Mouse (Mus musculus): ENCODE measurements at regions not wholly inside any gene's neighbourhood (a gene's known extent, or its start where the extent isn't known, plus 50 kb on each side); places are given as distances from the start of the nearest gene placed in this dataset.

DNA sequence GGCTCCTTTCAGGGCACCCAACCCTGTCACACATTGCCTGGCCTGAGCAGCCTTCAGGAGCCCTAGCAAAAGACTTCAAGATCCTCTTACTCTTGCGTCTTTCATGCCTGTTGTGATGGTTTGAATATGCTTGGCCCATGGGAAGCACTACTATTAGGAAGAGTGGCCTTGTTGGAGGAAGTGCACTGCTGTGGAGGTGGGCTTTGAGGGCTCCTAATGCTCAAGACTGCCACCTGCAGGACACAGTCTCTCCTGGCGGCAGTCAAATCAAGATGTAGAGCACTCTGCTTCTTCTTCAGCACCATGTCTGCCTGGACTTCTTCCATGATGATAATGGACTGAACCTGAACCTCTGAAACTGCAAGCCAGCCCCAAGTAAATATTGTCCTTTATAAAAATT lies 73.0 kb downstream of the Tsen15 start:
- Histone ChIP-seq H3K9me3 (replicated peaks) (no peaks in the 10 kb centered on the region), H3K9ac (no peak overlapping the region), H3K4me3 (replicated peaks) (no peak overlapping the region), H3K36me3 (replicated peaks) (no peaks in the 10 kb centered on the region), H3K27me3 (no peaks in the 10 kb centered on the region), H3K4me1 (replicated peaks) (no peaks in the 10 kb centered on the region), H3K4me2 (no peak overlapping the region), H3K27ac (replicated peaks) (no peak overlapping the region)
- no peak for ATAC-seq (ENCODE audit: insufficient read depth)
- WGBS (ENCODE audit: insufficient replicate concordance) = 45% methylated on average over 2 of the region's 2 CpGs

GRCm38 (mm10) chr1:152305461-152305860 lies 81.0 kb downstream of the Tsen15 start:
- Histone ChIP-seq H3K36me3 (replicated peaks) (no peaks in the 10 kb centered on the region), H3K4me3 (replicated peaks) (no peak overlapping the region), H3K9me3 (replicated peaks) (no peaks in the 10 kb centered on the region), H3K27me3 (no peaks in the 10 kb centered on the region), H3K4me1 (replicated peaks) (no peaks in the 10 kb centered on the region), H3K9ac (no peak overlapping the region), H3K4me2 (no peak overlapping the region), H3K27ac (replicated peaks) (no peak overlapping the region)
- no peak for ATAC-seq (ENCODE audit: insufficient read depth)
- WGBS (ENCODE audit: insufficient replicate concordance) = 45% methylated on average over 3 of the region's 3 CpGs

GRCm38 (mm10) chr1:152304487-152305130 lies 81.9 kb downstream of the Tsen15 start:
- H3K27me3 ChIP-seq = no peaks in the 10 kb centered on the region
- H3K36me3 ChIP-seq (replicated peaks) = no peaks in the 10 kb centered on the region
- H3K27ac ChIP-seq (replicated peaks) = no peak overlapping the region
- no peaks in the 10 kb centered on the region for H3K4me1 ChIP-seq (replicated peaks)
- H3K4me2 ChIP-seq = no peak overlapping the region
- no peak overlapping the region for H3K4me3 ChIP-seq (replicated peaks)
- no peaks in the 10 kb centered on the region for H3K9me3 ChIP-seq (replicated peaks)
- ATAC-seq (ENCODE audit: insufficient read depth) = no peak
- 48% methylated on average over 14 of the region's 14 CpGs for WGBS (ENCODE audit: insufficient replicate concordance)
- no peak overlapping the region for H3K9ac ChIP-seq

- Histone ChIP-seq H3K4me1 (replicated peaks) (no peaks in the 10 kb centered on the region), H3K9ac (no peak overlapping the region), H3K27me3 (no peaks in the 10 kb centered on the region), H3K27ac (replicated peaks) (no peak overlapping the region), H3K4me2 (no peak overlapping the region), H3K4me3 (replicated peaks) (no peak overlapping the region), H3K9me3 (replicated peaks) (no peaks in the 10 kb centered on the region), H3K36me3 (replicated peaks) (no peaks in the 10 kb centered on the region)
- no peak for ATAC-seq (ENCODE audit: insufficient read depth)
- WGBS (ENCODE audit: insufficient replicate concordance) = 70% methylated on average over 8 of the region's 8 CpGs
Observed at GRCm38 (mm10) chr1:152301355-152301754, 85.1 kb downstream of the Tsen15 start.

DNA sequence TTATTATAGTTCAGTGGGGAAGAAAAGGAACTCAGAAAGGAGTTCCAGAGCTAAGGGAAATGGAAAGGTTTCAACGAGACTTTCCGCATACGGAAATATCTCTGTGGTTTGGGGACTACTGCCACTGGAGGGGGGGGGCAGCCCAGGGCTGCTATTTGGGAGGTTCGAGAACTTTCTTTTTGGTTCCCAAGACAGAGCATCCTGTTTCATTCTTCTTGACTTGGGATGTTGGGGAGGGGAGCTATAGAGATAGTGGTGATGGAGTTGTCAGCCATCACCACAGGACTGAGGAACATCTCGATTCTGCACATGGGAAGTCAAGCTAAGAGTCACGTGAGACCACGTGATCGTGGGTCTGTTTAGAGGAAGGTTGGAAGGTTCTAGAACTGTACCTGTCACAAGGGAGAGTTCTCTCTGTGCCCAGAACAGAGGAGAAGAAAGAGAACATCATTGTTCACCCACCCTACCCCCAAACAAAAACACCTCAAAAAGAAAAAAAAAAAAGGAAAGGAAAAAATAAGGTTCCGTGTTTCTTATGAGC lies 94.2 kb downstream of the Tsen15 start:
- Histone ChIP-seq H3K36me3 (replicated peaks) (no peaks in the 10 kb centered on the region), H3K4me1 (replicated peaks) (no peaks in the 10 kb centered on the region; the same call in 1 of the 2 replicates), H3K27me3 (no peaks in the 10 kb centered on the region), H3K4me2 (no peak overlapping the region), H3K4me3 (replicated peaks) (no peak overlapping the region), H3K9ac (no peak overlapping the region), H3K27ac (replicated peaks) (no peak overlapping the region), H3K9me3 (replicated peaks) (no peaks in the 10 kb centered on the region)
- ATAC-seq (ENCODE audit: insufficient read depth) = no peak
- 40% methylated on average over 9 of the region's 9 CpGs for WGBS (ENCODE audit: insufficient replicate concordance)

- Histone ChIP-seq H3K27ac (replicated peaks) (no peak overlapping the region), H3K9me3 (replicated peaks) (no peaks in the 10 kb centered on the region), H3K36me3 (replicated peaks) (no peaks in the 10 kb centered on the region), H3K27me3 (no peaks in the 10 kb centered on the region), H3K4me3 (replicated peaks) (no peak overlapping the region), H3K4me1 (replicated peaks) (no peaks in the 10 kb centered on the region; the same call in 1 of the 2 replicates), H3K9ac (no peak overlapping the region), H3K4me2 (peak overlapping the region; percentile 32; the same call in 1 of the 2 replicates)
- 14% methylated on average over 7 of the region's 7 CpGs for WGBS (ENCODE audit: insufficient replicate concordance)
- ATAC-seq (ENCODE audit: insufficient read depth) = no peak
Observed at GRCm38 (mm10) chr1:152290768-152291167, 95.7 kb downstream of the Tsen15 start.

GRCm38 (mm10) chr1:152287566-152288490 lies 98.7 kb downstream of the Tsen15 start:
- no peaks in the 10 kb centered on the region; the same call in 1 of the 2 replicates for H3K4me1 ChIP-seq (replicated peaks)
- no peaks in the 10 kb centered on the region for H3K36me3 ChIP-seq (replicated peaks)
- H3K4me3 ChIP-seq (replicated peaks) = no peak overlapping the region
- H3K4me2 ChIP-seq = peak overlapping the region; percentile 14
- no peak for ATAC-seq (ENCODE audit: insufficient read depth)
- no peak overlapping the region for H3K9ac ChIP-seq
- H3K27me3 ChIP-seq = no peaks in the 10 kb centered on the region
- WGBS (ENCODE audit: insufficient replicate concordance) = 22% methylated on average over 15 of the region's 15 CpGs
- H3K27ac ChIP-seq (replicated peaks) = no peak overlapping the region; the same call in 1 of the 2 replicates
- H3K9me3 ChIP-seq (replicated peaks) = no peaks in the 10 kb centered on the region

- no peaks in the 10 kb centered on the region; the same call in 1 of the 2 replicates for H3K4me1 ChIP-seq (replicated peaks)
- no peaks in the 10 kb centered on the region for H3K27me3 ChIP-seq
- H3K9me3 ChIP-seq (replicated peaks) = no peaks in the 10 kb centered on the region
- H3K36me3 ChIP-seq (replicated peaks) = no peaks in the 10 kb centered on the region
- WGBS (ENCODE audit: insufficient replicate concordance) = 66% methylated on average over 8 of the region's 8 CpGs
- no peak overlapping the region for H3K27ac ChIP-seq (replicated peaks)
- H3K4me2 ChIP-seq = no peak overlapping the region
- no peak overlapping the region for H3K9ac ChIP-seq
- H3K4me3 ChIP-seq (replicated peaks) = no peak overlapping the region
- no peak for ATAC-seq (ENCODE audit: insufficient read depth)
Observed at GRCm38 (mm10) chr1:152286677-152287076, 99.8 kb downstream of the Tsen15 start.

GRCm38 (mm10) chr1:152282106-152282505 lies 104.4 kb downstream of the Tsen15 start:
- Histone ChIP-seq H3K4me3 (replicated peaks) (no peak overlapping the region), H3K4me1 (replicated peaks) (no peaks in the 10 kb centered on the region), H3K9me3 (replicated peaks) (no peaks in the 10 kb centered on the region), H3K4me2 (no peak overlapping the region), H3K27ac (replicated peaks) (no peak overlapping the region), H3K36me3 (replicated peaks) (no peaks in the 10 kb centered on the region), H3K27me3 (no peaks in the 10 kb centered on the region), H3K9ac (no peak overlapping the region)
- 83% methylated on average over 11 of the region's 11 CpGs for WGBS (ENCODE audit: insufficient replicate concordance)
- ATAC-seq (ENCODE audit: insufficient read depth) = no peak

DNA sequence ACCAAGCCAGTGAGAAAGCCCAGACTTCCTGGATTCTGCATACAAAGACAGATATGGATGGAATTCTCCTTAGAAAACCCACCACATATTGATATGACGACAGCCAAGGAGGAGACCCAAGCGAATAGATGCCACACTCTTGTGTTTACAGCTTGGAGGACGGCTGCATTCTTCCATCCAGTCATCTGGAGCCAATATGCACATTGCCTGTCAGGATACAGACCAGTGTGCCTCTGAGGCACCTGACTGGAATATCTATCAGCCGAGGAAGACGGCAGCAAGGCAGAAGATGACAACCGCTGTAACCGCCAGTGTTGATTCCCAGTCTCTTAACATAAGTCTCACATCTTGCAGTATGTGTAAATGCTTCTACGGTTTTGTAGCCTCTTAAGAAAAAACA lies 105.3 kb downstream of the Tsen15 start:
- no peaks in the 10 kb centered on the region for H3K4me1 ChIP-seq (replicated peaks)
- no peak overlapping the region for H3K27ac ChIP-seq (replicated peaks)
- no peak overlapping the region for H3K4me2 ChIP-seq
- no peak overlapping the region for H3K9ac ChIP-seq
- no peaks in the 10 kb centered on the region for H3K27me3 ChIP-seq
- 76% methylated on average over 8 of the region's 8 CpGs for WGBS (ENCODE audit: insufficient replicate concordance)
- no peaks in the 10 kb centered on the region for H3K9me3 ChIP-seq (replicated peaks)
- no peaks in the 10 kb centered on the region for H3K36me3 ChIP-seq (replicated peaks)
- no peak for ATAC-seq (ENCODE audit: insufficient read depth)
- no peak overlapping the region for H3K4me3 ChIP-seq (replicated peaks)

DNA sequence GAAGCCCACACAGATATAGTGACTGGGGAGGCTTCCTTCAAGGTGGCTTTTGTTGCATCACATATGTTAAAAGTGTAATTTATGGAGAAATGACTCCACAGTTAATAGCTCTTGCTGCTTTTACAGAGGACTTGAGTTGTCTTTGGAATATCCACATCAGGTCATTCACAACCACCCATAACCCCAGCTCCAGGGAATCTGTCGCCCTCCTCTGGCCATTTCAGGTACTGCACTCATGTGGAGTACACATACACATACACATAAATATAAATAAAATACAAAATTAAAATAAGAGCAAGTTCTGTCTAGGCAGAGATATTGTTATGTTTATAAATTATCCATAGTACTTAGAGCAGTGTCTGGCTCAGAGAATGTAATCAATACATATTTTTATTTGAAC lies 106.5 kb downstream of the Tsen15 start:
- Histone ChIP-seq H3K4me3 (replicated peaks) (no peak overlapping the region), H3K4me2 (no peak overlapping the region), H3K9ac (no peak overlapping the region), H3K27ac (replicated peaks) (no peak overlapping the region), H3K9me3 (replicated peaks) (no peaks in the 10 kb centered on the region), H3K27me3 (no peaks in the 10 kb centered on the region), H3K36me3 (replicated peaks) (no peaks in the 10 kb centered on the region), H3K4me1 (replicated peaks) (no peaks in the 10 kb centered on the region)
- 19% methylated on average over 1 of the region's 1 CpGs for WGBS (ENCODE audit: insufficient replicate concordance)
- no peak for ATAC-seq (ENCODE audit: insufficient read depth)
